8 mouse cellular contexts compared by ENCODE assay signal in genomic region chr1:160933896-160934482, GRCm38 (mm10). TPM values are rescaled to one million over a fixed set of nuclear protein-coding genes. Genes with fewer than 3 reads are reported as not detected.
DNase-seq lines count a peak whose midpoint lies in the region; ATAC-seq and TF ChIP-seq lines count a peak whose summit lies in the region.

No protein-coding gene starts in this region.

- no peak for DNase-seq in heart, adult 2 months
- DNase-seq in heart, embryonic 10.5 days (ENCODE audit: low spot score) = no peak
- DNase-seq in ovary, postnatal 14 days (ENCODE audit: low spot score) = peak; percentile 14
- no peak for DNase-seq in ovary, postnatal 10 days (ENCODE audit: low spot score)
- peak; percentile 43 for DNase-seq in mesoderm, embryonic 11.5 days (ENCODE audit: low read depth, low spot score)
- DNase-seq in spleen, adult 12 weeks (ENCODE audit: low spot score) = no peak
- DNase-seq in gastrocnemius, postnatal 36 days = no peak

- H3K9ac ChIP-seq in heart, adult 2 months (ENCODE audit: low read depth, low read length) = no peak overlapping the region
- H3K9ac ChIP-seq in embryonic facial prominence, embryonic 13.5 days = no peak overlapping the region

- no peak for TF ChIP-seq EP300 in heart, adult 2 months (IDR thresholded peaks at IDR 0.05; ENCODE audit: insufficient read depth, low read depth, low read length)

- peak; percentile 88 for TF ChIP-seq CTCF in heart, adult 2 months (IDR thresholded peaks at IDR 0.05)

- TF ChIP-seq POLR2A in heart, adult 2 months (IDR thresholded peaks at IDR 0.05; ENCODE audit: insufficient read depth, low read depth, low read length) = no peak

- H3K4me2 ChIP-seq in embryonic facial prominence, embryonic 13.5 days = no peak overlapping the region

- peaks cover 12% of the 10 kb centered on the region for H3K36me3 ChIP-seq in heart, adult 2 months (ENCODE audit: control insufficient read depth, insufficient read depth, low read length)
- peaks cover 40% of the 10 kb centered on the region for H3K36me3 ChIP-seq in heart, embryonic 10.5 days
- H3K36me3 ChIP-seq in embryonic facial prominence, embryonic 13.5 days = peaks cover 30% of the 10 kb centered on the region; the same call in 1 of the 2 replicates

- H3K27ac ChIP-seq in heart, adult 2 months = no peak overlapping the region
- no peak overlapping the region for H3K27ac ChIP-seq in heart, embryonic 10.5 days
- H3K27ac ChIP-seq in embryonic facial prominence, embryonic 13.5 days = no peak overlapping the region

- peaks cover 2% of the 10 kb centered on the region for H3K79me2 ChIP-seq in heart, adult 2 months (replicated peaks; ENCODE audit: control insufficient read depth, insufficient read depth, low read length)

- H3K9me3 ChIP-seq in heart, embryonic 10.5 days = no peaks in the 10 kb centered on the region
- no peaks in the 10 kb centered on the region for H3K9me3 ChIP-seq in embryonic facial prominence, embryonic 13.5 days

- intact Hi-C loops in heart, adult 2 months (cut with DNase I) = loop anchor here (1.0 to 5.0 kb wide), 3 partner anchors 79 to 191 kb away; partner anchors contain the start of gene Rabgap1l
- intact Hi-C loops in gastrocnemius, postnatal 36 days (cut with DNase I) = no loop called here

- no peak overlapping the region for H3K4me3 ChIP-seq in heart, adult 2 months
- H3K4me3 ChIP-seq in heart, embryonic 10.5 days = no peak overlapping the region
- H3K4me3 ChIP-seq in embryonic facial prominence, embryonic 13.5 days = no peak overlapping the region

- H3K27me3 ChIP-seq in heart, adult 2 months (ENCODE audit: control insufficient read depth, insufficient read depth, low read length) = no peaks in the 10 kb centered on the region
- no peaks in the 10 kb centered on the region for H3K27me3 ChIP-seq in heart, embryonic 10.5 days (ENCODE audit: insufficient read depth, poor library complexity, severe bottlenecking)
- no peaks in the 10 kb centered on the region for H3K27me3 ChIP-seq in embryonic facial prominence, embryonic 13.5 days

- H3K4me1 ChIP-seq in heart, adult 2 months (ENCODE audit: control insufficient read depth, insufficient read depth, low read length) = peaks cover 2% of the 10 kb centered on the region
- no peaks in the 10 kb centered on the region for H3K4me1 ChIP-seq in heart, embryonic 10.5 days
- no peaks in the 10 kb centered on the region for H3K4me1 ChIP-seq in embryonic facial prominence, embryonic 13.5 days

- 0 out of 2 replicates have a peak, but pooled peaks have one; percentile 26 for ATAC-seq in embryonic facial prominence, embryonic 13.5 days (ENCODE audit: insufficient number of reproducible peaks, insufficient read depth, low FRiP score, low TSS enrichment, low read depth)

- WGBS in heart, adult 2 months = 56% methylated on average over 4 of the region's 4 CpGs
- WGBS in heart, embryonic 10.5 days = 77% methylated on average over 4 of the region's 4 CpGs
- 70% methylated on average over 4 of the region's 4 CpGs for WGBS in embryonic facial prominence, embryonic 13.5 days

RNA-seq across cellular contexts. Expression of gene Rc3h1, which starts 27.8 kb away (rescaled TPM):
- 10 to 100 TPM; 39.0 to 42.0 TPM for total RNA-seq in heart, adult 2 months (2021)
- polyA plus RNA-seq in heart, adult 2 months (2012; rRNA removed) = 9.8 and 21.1 TPM in 2 replicates
- 7.0 and 7.7 TPM in 2 replicates for polyA plus RNA-seq in heart, embryonic 10.5 days (2016; fragmentation: Nextera tagmentation; extraction: Ambion mirVana)
- polyA plus RNA-seq in embryonic facial prominence, embryonic 13.5 days (2015; fragmentation: Nextera tagmentation; extraction: Ambion mirVana) = 7.8 and 9.4 TPM in 2 replicates
- 10 to 100 TPM; 25.1 to 28.3 TPM for total RNA-seq in gastrocnemius, postnatal 36 days (2021)

RNA-seq across cellular contexts. Expression of gene Serpinc1, which starts 44.4 kb away (rescaled TPM):
- total RNA-seq in heart, adult 2 months (2021) = under 1 TPM; 0.08 to 0.32 TPM
- polyA plus RNA-seq in heart, adult 2 months (2012; rRNA removed) = 0.29 and 2.3 TPM in 2 replicates
- polyA plus RNA-seq in heart, embryonic 10.5 days (2016; fragmentation: Nextera tagmentation; extraction: Ambion mirVana) = 1.7 and 32.9 TPM in 2 replicates
- polyA plus RNA-seq in embryonic facial prominence, embryonic 13.5 days (2015; fragmentation: Nextera tagmentation; extraction: Ambion mirVana) = 2.3 and 5.5 TPM in 2 replicates
- under 1 TPM; 0.15 to 0.18 TPM for total RNA-seq in gastrocnemius, postnatal 36 days (2021)

Comparison
In these comparisons a context has a peak if more than half of its experiments do, and no peak if none do; other contexts are left out.
1. DNase-seq: peak in ovary, postnatal 14 days (single experiment) and mesoderm, embryonic 11.5 days (single experiment); none in heart, adult 2 months (0 of 2), heart, embryonic 10.5 days (single experiment), ovary, postnatal 10 days (single experiment), spleen, adult 12 weeks (single experiment) and gastrocnemius, postnatal 36 days (0 of 2).